Mouse (Mus musculus) ES-Bruce4 (cell line): ENCODE measurements around the gene Smyd1. TPM values are rescaled to one million over a fixed set of nuclear protein-coding genes. Genes with fewer than 3 reads are reported as not detected.

Experiments
- H3K27ac ChIP-seq: 2 replicates; pipeline ENCODE4 v1.5.1; 2012; ENCODE audit warnings: low read length, inconsistent platforms; ENCODE audit not compliant: insufficient read depth
- H3K27me3 ChIP-seq: 2 replicates; pipeline ENCODE4 v1.6.1; 2012; ENCODE audit warnings: mild to moderate bottlenecking, low read length, inconsistent platforms; ENCODE audit not compliant: control insufficient read depth, poor library complexity, insufficient read depth, severe bottlenecking
- H3K36me3 ChIP-seq: 2 replicates; pipeline ENCODE4 v1.6.1; 2012; ENCODE audit warnings: inconsistent platforms, mild to moderate bottlenecking, low read length, moderate library complexity; ENCODE audit not compliant: control insufficient read depth, poor library complexity, insufficient read depth, severe bottlenecking
- H3K4me1 ChIP-seq: one replicate; pipeline ENCODE4 v1.8.1; 2011; ENCODE audit warnings: low read length; ENCODE audit not compliant: control insufficient read depth, insufficient read depth
- H3K4me3 ChIP-seq: 2 replicates; pipeline ENCODE4 v1.5.1; 2011; ENCODE audit warnings: low read depth, mild to moderate bottlenecking, low read length
- H3K9ac ChIP-seq: 2 replicates; pipeline ENCODE4 v1.6.1; 2012; ENCODE audit warnings: low read depth, mild to moderate bottlenecking, inconsistent platforms; ENCODE audit not compliant: poor library complexity, severe bottlenecking
- H3K9me3 ChIP-seq: replicated peaks from 2 replicates; pipeline ENCODE4 v1.6.1; 2012; ENCODE audit warnings: mild to moderate bottlenecking, low read length, inconsistent platforms; ENCODE audit not compliant: control insufficient read depth, poor library complexity, insufficient read depth, severe bottlenecking
- CTCF ChIP-seq: IDR thresholded peaks from one replicate; pipeline ENCODE4 v1.8.1; 2011; ENCODE audit warnings: low read depth, low read length
- EP300 ChIP-seq: IDR thresholded peaks from 2 replicates; pipeline ENCODE4 v1.6.1; 2011; ENCODE audit warnings: low read depth, low read length; ENCODE audit not compliant: insufficient read depth
- POLR2A ChIP-seq: IDR thresholded peaks from one replicate; pipeline ENCODE4 v1.8.1; 2011; ENCODE audit warnings: low read length; ENCODE audit not compliant: insufficient read depth
- polyA plus RNA-seq: library from polyadenylated mRNA; stranded (reverse); fragments of >200 nt; gene quantifications from 2 replicates; pipeline ENCODE4 v1.2.4, GENCODE M21; 2011; ENCODE audit warnings: low read depth; ENCODE audit not compliant: missing spikeins, insufficient read depth, insufficient read length

Smyd1 gene
- polyA plus RNA-seq, 1 experiment: 0.42 TPM

DNA sequence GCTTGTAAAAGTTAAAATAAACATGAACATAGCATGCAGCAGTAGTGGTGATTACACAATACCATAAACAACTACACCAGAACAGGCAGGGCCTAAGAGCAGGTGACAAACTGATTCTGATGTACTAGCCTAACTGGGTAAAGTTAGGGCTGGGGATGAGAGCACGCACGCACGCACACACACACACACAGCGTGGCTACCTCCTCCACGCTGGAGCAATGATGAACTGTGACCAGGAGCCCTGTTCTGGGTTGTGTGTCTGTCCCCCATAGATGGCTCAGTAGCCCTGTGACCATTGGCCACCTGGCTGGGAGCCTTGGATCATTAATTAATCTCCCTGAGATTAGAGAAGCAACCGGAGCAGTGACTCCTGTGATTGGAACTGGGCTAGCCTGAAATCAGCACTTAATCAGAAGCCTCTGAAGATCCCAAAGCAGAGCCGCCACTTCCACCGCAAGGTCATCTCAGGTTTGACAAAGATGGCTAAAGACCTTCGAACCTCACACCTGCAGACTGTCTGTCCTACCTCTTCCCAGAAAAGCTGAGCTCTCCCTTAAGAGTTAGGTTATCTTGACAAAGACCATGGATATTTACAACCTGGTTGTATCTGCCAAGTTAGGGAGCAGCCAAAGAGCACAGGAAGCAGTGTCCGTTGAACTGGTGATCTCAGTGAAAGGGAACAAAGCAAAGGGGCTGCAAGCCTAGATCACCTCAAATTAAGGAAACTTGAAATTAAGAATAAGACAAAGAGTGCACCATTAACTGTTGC, 149.0 kb downstream of the Smyd1 start:
- no peak overlapping the region for H3K4me3 ChIP-seq
- TF ChIP-seq CTCF (no peak), POLR2A (no peak), EP300 (no peak)
- H3K36me3 ChIP-seq: no peaks in the 10 kb centered on the region
- no peaks in the 10 kb centered on the region for H3K9me3 ChIP-seq
- no peaks in the 10 kb centered on the region for H3K27me3 ChIP-seq
- H3K4me1 ChIP-seq: no peaks in the 10 kb centered on the region
- H3K27ac ChIP-seq: no peak overlapping the region
- H3K9ac ChIP-seq: no peak overlapping the region

GRCm38 (mm10) chr6:71166551-71167169, 155.4 kb downstream of the Smyd1 start:
- no peaks in the 10 kb centered on the region for H3K36me3 ChIP-seq
- TF ChIP-seq CTCF (peak; percentile 5), POLR2A (no peak), EP300 (no peak)
- no peaks in the 10 kb centered on the region for H3K4me1 ChIP-seq
- no peaks in the 10 kb centered on the region for H3K9me3 ChIP-seq
- no peaks in the 10 kb centered on the region for H3K27me3 ChIP-seq
- H3K9ac ChIP-seq: no peak overlapping the region
- no peak overlapping the region for H3K27ac ChIP-seq
- H3K4me3 ChIP-seq: no peak overlapping the region

- Histone ChIP-seq H3K9ac (no peak overlapping the region), H3K27ac (no peak overlapping the region), H3K4me3 (no peak overlapping the region)
These were observed 157.6 kb downstream of the Smyd1 start for GRCm38 (mm10) chr6:71164394-71164793.

More at GRCm38 (mm10) chr6:71164394-71164793, 157.6 kb downstream of the Smyd1 start:
- TF ChIP-seq CTCF (peak; percentile 13), POLR2A (no peak)
- H3K9me3 ChIP-seq: no peaks in the 10 kb centered on the region
- H3K27me3 ChIP-seq: no peaks in the 10 kb centered on the region
- H3K4me1 ChIP-seq: no peaks in the 10 kb centered on the region
- H3K36me3 ChIP-seq: no peaks in the 10 kb centered on the region

Other genes starting within 250 kb of the Smyd1 start
- 4.0 and 4.4 TPM in 2 replicates for gene Thnsl2, start 177.8 kb downstream of the Smyd1 start, polyA plus RNA-seq
- not detected in 2 replicates for gene Fabp1, start 122.4 kb downstream of the Smyd1 start, polyA plus RNA-seq
- gene Krcc1, start 50.6 kb downstream of the Smyd1 start, polyA plus RNA-seq: 53.7 and 59.1 TPM in 2 replicates
- gene Cd8b1, start 555 bp upstream of the Smyd1 start, polyA plus RNA-seq: not detected in 2 replicates
- gene Cd8a, start 51.2 kb upstream of the Smyd1 start, polyA plus RNA-seq: 0.21 and 0.27 TPM in 2 replicates
- gene Rmnd5a, start 118.4 kb upstream of the Smyd1 start, polyA plus RNA-seq: 80.3 and 86.1 TPM in 2 replicates
- 9.5 and 9.7 TPM in 2 replicates for gene Rnf103, start 171.7 kb upstream of the Smyd1 start, polyA plus RNA-seq
- gene Chmp3, start 221.6 kb upstream of the Smyd1 start, polyA plus RNA-seq: 149 and 156 TPM in 2 replicates